Mouse (Mus musculus) limb, embryonic 10.5 days (tissue): ENCODE data around the gene Esyt1. TPM values are rescaled to one million over a fixed set of nuclear protein-coding genes. Genes with fewer than 3 reads are reported as not detected.

ENCODE experiments used
- DNase-seq: peaks from one replicate; pipeline ENCODE4 v3.0.0-alpha.2; 2017; ENCODE audit warnings: low spot score
- H3K27ac ChIP-seq: fragments of 300-500 bp; sonication (generic); 2 replicates; pipeline ENCODE4 v1.5.1; 2016; ENCODE audit warnings: mild to moderate bottlenecking
- H3K27me3 ChIP-seq: fragments of 300-500 bp; sonication (generic); 2 replicates; pipeline ENCODE4 v1.6.1; 2016; ENCODE audit warnings: low read depth, mild to moderate bottlenecking; ENCODE audit not compliant: poor library complexity, severe bottlenecking
- H3K36me3 ChIP-seq: fragments of 300-500 bp; sonication (generic); 2 replicates; pipeline ENCODE4 v1.6.1; 2016; ENCODE audit warnings: mild to moderate bottlenecking, moderate library complexity
- H3K4me1 ChIP-seq: fragments of 300-500 bp; sonication (generic); 2 replicates; pipeline ENCODE4 v1.6.1; 2016
- H3K4me3 ChIP-seq: fragments of 300-500 bp; sonication (generic); 2 replicates; pipeline ENCODE4 v1.5.1; 2016; ENCODE audit warnings: mild to moderate bottlenecking, moderate library complexity
- H3K9me3 ChIP-seq: fragments of 300-500 bp; sonication (generic); replicated peaks from 2 replicates; pipeline ENCODE4 v1.6.1; 2016; ENCODE audit warnings: mild to moderate bottlenecking
- WGBS: fragments of 180-500 bp; shearing (Covaris S2); methylation state at CpG from one replicate; pipeline ENCODE4 v1.1.7; 2016; 5-methylcytosine and 5-hydroxymethylcytosine counted together
- microRNA-seq: library from miRNA; unstranded; fragments of <30 nt; microRNA quantifications from one replicate; pipeline ENCODE4, GENCODE M21; 2017
- polyA plus RNA-seq: library from polyadenylated mRNA; unstranded; fragments of >200 nt; fragmentation: Nextera tagmentation; extraction: Ambion mirVana; gene quantifications from 2 replicates; pipeline ENCODE4 v1.2.1, GENCODE M21; 2016

Gene Esyt1
- polyA plus RNA-seq, 1 experiment from 2014 or later, result 8.4 TPM

- Histone ChIP-seq H3K9me3 (no peaks in the 10 kb centered on the region), H3K27ac (no peak overlapping the region), H3K27me3 (no peaks in the 10 kb centered on the region), H3K4me3 (no peak overlapping the region), H3K36me3 (peaks cover 80% of the 10 kb centered on the region), H3K4me1 (peaks cover 23% of the 10 kb centered on the region)
- no peak for DNase-seq
- WGBS, result 75% methylated on average over 5 of the region's 5 CpGs
Measured at GRCm38 (mm10) chr10:128489380-128489779, 36.3 kb downstream of the Esyt1 start.

GRCm38 (mm10) chr10:128488776-128489175 is 36.9 kb downstream of the Esyt1 start:
- no peak overlapping the region for H3K27ac ChIP-seq
- no peaks in the 10 kb centered on the region for H3K27me3 ChIP-seq
- no peak for DNase-seq
- peaks cover 86% of the 10 kb centered on the region for H3K36me3 ChIP-seq
- no peak overlapping the region for H3K4me3 ChIP-seq
- H3K9me3 ChIP-seq, result no peaks in the 10 kb centered on the region
- peaks cover 22% of the 10 kb centered on the region for H3K4me1 ChIP-seq
- WGBS, result 86% methylated on average over 4 of the region's 4 CpGs

- Histone ChIP-seq H3K27me3 (no peaks in the 10 kb centered on the region), H3K27ac (no peak overlapping the region)
- 94% methylated on average over 22 of the region's 22 CpGs for WGBS
Measured at GRCm38 (mm10) chr10:128487861-128488712, 37.6 kb downstream of the Esyt1 start.

GRCm38 (mm10) chr10:128486370-128486769 is 39.3 kb downstream of the Esyt1 start:
- H3K27me3 ChIP-seq, result no peaks in the 10 kb centered on the region
- DNase-seq, result no peak
- peaks cover 99% of the 10 kb centered on the region for H3K36me3 ChIP-seq
- H3K9me3 ChIP-seq, result no peaks in the 10 kb centered on the region
- 97% methylated on average over 7 of the region's 7 CpGs for WGBS
- peaks cover 6% of the 10 kb centered on the region for H3K4me1 ChIP-seq
- H3K4me3 ChIP-seq, result no peak overlapping the region
- no peak overlapping the region for H3K27ac ChIP-seq

More at GRCm38 (mm10) chr10:128487861-128488712, 37.6 kb downstream of the Esyt1 start:
- DNase-seq, result no peak
- Histone ChIP-seq H3K9me3 (no peaks in the 10 kb centered on the region), H3K4me1 (peaks cover 22% of the 10 kb centered on the region), H3K4me3 (no peak overlapping the region), H3K36me3 (peaks cover 93% of the 10 kb centered on the region)

- H3K4me3 ChIP-seq, result no peak overlapping the region
Measured at GRCm38 (mm10) chr10:128474366-128474765, 51.3 kb downstream of the Esyt1 start.

GRCm38 (mm10) chr10:128460270-128460630 is 65.4 kb downstream of the Esyt1 start:
- DNase-seq, result no peak
- 1% methylated on average over 5 of the region's 5 CpGs for WGBS
- peak overlapping the region; percentile 95 for H3K4me3 ChIP-seq
- peaks cover 14% of the 10 kb centered on the region for H3K4me1 ChIP-seq
- peaks cover 5% of the 10 kb centered on the region; the same call in 1 of the 2 replicates for H3K27me3 ChIP-seq
- peaks cover 46% of the 10 kb centered on the region for H3K36me3 ChIP-seq
- H3K27ac ChIP-seq, result peak overlapping the region; percentile 99
- H3K9me3 ChIP-seq, result no peaks in the 10 kb centered on the region

More at GRCm38 (mm10) chr10:128474366-128474765, 51.3 kb downstream of the Esyt1 start:
- WGBS, result 86% methylated on average over 12 of the region's 12 CpGs
- DNase-seq, result no peak
- Histone ChIP-seq H3K4me1 (no peaks in the 10 kb centered on the region), H3K27me3 (no peaks in the 10 kb centered on the region), H3K9me3 (no peaks in the 10 kb centered on the region), H3K27ac (no peak overlapping the region), H3K36me3 (peaks cover 99% of the 10 kb centered on the region)

Small RNA genes lying within 50 kb of the gene (microRNA-seq; reads per million reads assigned to microRNA genes)
- gene Gm47275, result 0.88 reads per million
- gene Mir6916, result not detected

Other genes starting within 250 kb of the Esyt1 start
- gene Il23a, start 227.1 kb downstream of the Esyt1 start, polyA plus RNA-seq, result not detected in 2 replicates
- 37.2 and 41.8 TPM in 2 replicates for gene Pan2, start 222.5 kb downstream of the Esyt1 start, polyA plus RNA-seq
- gene Cnpy2, start 203.4 kb downstream of the Esyt1 start, polyA plus RNA-seq, result 313 and 334 TPM in 2 replicates
- 248 and 251 TPM in 2 replicates for gene Cs, start 188.1 kb downstream of the Esyt1 start, polyA plus RNA-seq
- gene Coq10a, start 156.9 kb downstream of the Esyt1 start, polyA plus RNA-seq, result 5.6 and 9.1 TPM in 2 replicates
- gene Ankrd52, start 148.8 kb downstream of the Esyt1 start, polyA plus RNA-seq, result 15.9 and 16.5 TPM in 2 replicates
- gene Slc39a5, start 124.6 kb downstream of the Esyt1 start, polyA plus RNA-seq, result 0.21 TPM in 1 of 2 replicates, not detected in the other
- 98.7 and 133 TPM in 2 replicates for gene Nabp2, start 114.4 kb downstream of the Esyt1 start, polyA plus RNA-seq
- 41.9 and 43.6 TPM in 2 replicates for gene Rnf41, start 114.2 kb downstream of the Esyt1 start, polyA plus RNA-seq
- 64.2 and 91.3 TPM in 2 replicates for gene Smarcc2, start 66.6 kb downstream of the Esyt1 start, polyA plus RNA-seq
- gene Myl6, start 31.7 kb downstream of the Esyt1 start, polyA plus RNA-seq, result 685 and 729 TPM in 2 replicates
- 1.6 and 3.3 TPM in 2 replicates for gene Myl6b, start 27.2 kb downstream of the Esyt1 start, polyA plus RNA-seq
- gene Zc3h10, start 21.9 kb upstream of the Esyt1 start, polyA plus RNA-seq, result 14.5 and 15.4 TPM in 2 replicates
- 3,499 and 3,829 TPM in 2 replicates for gene Rpl41, start 23.4 kb upstream of the Esyt1 start, polyA plus RNA-seq
- gene Pa2g4, start 40.1 kb upstream of the Esyt1 start, polyA plus RNA-seq, result 267 and 322 TPM in 2 replicates
- 3.2 and 5.3 TPM in 2 replicates for gene Erbb3, start 63.8 kb upstream of the Esyt1 start, polyA plus RNA-seq
- gene Rps26, start 100.9 kb upstream of the Esyt1 start, polyA plus RNA-seq, result 592 and 676 TPM in 2 replicates
- gene Ikzf4, start 120.1 kb upstream of the Esyt1 start, polyA plus RNA-seq, result 2.4 and 2.9 TPM in 2 replicates
- 11.3 and 12.5 TPM in 2 replicates for gene Suox, start 148.2 kb upstream of the Esyt1 start, polyA plus RNA-seq
- gene Rab5b, start 170.4 kb upstream of the Esyt1 start, polyA plus RNA-seq, result 54.0 and 68.0 TPM in 2 replicates
- gene Pmel, start 178.3 kb upstream of the Esyt1 start, polyA plus RNA-seq, result 0.25 and 0.55 TPM in 2 replicates
- gene Cdk2, start 179.2 kb upstream of the Esyt1 start, polyA plus RNA-seq, result 136 and 150 TPM in 2 replicates
- 3.7 and 5.0 TPM in 2 replicates for gene Dgka, start 219.0 kb upstream of the Esyt1 start, polyA plus RNA-seq
- gene Pym1, start 222.0 kb upstream of the Esyt1 start, polyA plus RNA-seq, result 61.0 and 63.1 TPM in 2 replicates